ENCODE assay signal across 25 mouse cellular contexts in the genomic region with DNA sequence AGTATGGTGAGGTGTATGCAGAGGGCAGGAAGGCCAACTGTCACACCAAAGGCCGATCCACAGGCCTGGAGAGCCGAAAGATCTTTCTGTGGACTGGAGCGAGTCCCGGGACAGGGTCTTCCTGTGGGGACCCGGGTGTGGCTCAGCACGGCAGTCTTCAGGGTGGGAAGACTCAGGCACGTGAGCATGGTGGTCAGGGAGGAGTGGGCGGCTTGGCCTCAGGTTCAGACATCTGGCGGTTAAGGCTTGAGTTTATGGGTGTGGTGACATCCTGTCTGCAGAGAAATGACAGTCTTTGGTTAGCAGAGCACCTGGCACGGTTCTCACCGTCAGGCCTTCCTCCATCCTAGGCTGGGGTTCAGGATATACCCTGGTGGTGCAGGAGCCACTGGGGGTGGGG. TPM values are rescaled to one million over a fixed set of nuclear protein-coding genes. Genes with fewer than 3 reads are reported as not detected.
A peak's percentile ranks its signal among the peaks of the same experiment; 100 is the strongest.
DNase-seq lines count a peak whose midpoint lies in the region; ATAC-seq and TF ChIP-seq lines count a peak whose summit lies in the region.
"Had no signal": no experiment of that assay in that cellular context is flagged by ENCODE, and none has a peak within 500 bp of the region (broad histone marks: within the 10 kb centered on the region; RNA-seq: fewer than 3 reads in every experiment).

No protein-coding gene starts in this region.

- H3K27me3 ChIP-seq in kidney, embryonic 14.5 days (ENCODE audit: control insufficient read depth, insufficient read depth, low read length), result no peaks in the 10 kb centered on the region
- no peaks in the 10 kb centered on the region for H3K27me3 ChIP-seq in stomach, embryonic 16.5 days (ENCODE audit: control insufficient read depth, insufficient read depth, low read length)
- H3K27me3 ChIP-seq in stomach, postnatal 0 days (ENCODE audit: control insufficient read depth, insufficient read depth, low read length), result no peaks in the 10 kb centered on the region
- H3K27me3 ChIP-seq: embryonic facial prominence, embryonic 13.5 days; liver, embryonic 13.5 days; lung, embryonic 15.5 days had no signal

- no peak for DNase-seq in gastrocnemius, adult 2 months
- DNase-seq in gastrocnemius, postnatal 10 days, result no peak
- peak; percentile 41 for DNase-seq in kidney, postnatal 14 days
- DNase-seq in stomach, postnatal 0 days (ENCODE audit: low spot score), result no peak
- no peak for DNase-seq in thymus, postnatal 25 days
- DNase-seq in gastrocnemius, postnatal 14 days, result no peak
- DNase-seq: gastrocnemius, postnatal 36 days; liver, embryonic 13.5 days had no signal

- intact Hi-C loops in gastrocnemius, adult 2 months (cut with DNase I), result no loop called here
- intact Hi-C loops in gastrocnemius, postnatal 14 days (cut with DNase I; ENCODE audit: low total_unique reads), result no loop called here

- 60% methylated on average over 11 of the region's 11 CpGs for WGBS in kidney, embryonic 14.5 days
- 85% methylated on average over 11 of the region's 11 CpGs for WGBS in stomach, embryonic 16.5 days
- 88% methylated on average over 11 of the region's 11 CpGs for WGBS in stomach, postnatal 0 days

- TF ChIP-seq EP300 in stomach, postnatal 0 days (optimal IDR thresholded peaks at IDR 0.05), result no peak

- H3K4me1 ChIP-seq in kidney, embryonic 14.5 days (ENCODE audit: control insufficient read depth, insufficient read depth, low read length), result peaks cover 7% of the 10 kb centered on the region; the same call in 1 of the 2 replicates
- H3K4me1 ChIP-seq in stomach, embryonic 16.5 days (ENCODE audit: control insufficient read depth, insufficient read depth, low read length), result no peaks in the 10 kb centered on the region
- H3K4me1 ChIP-seq in stomach, postnatal 0 days (replicated peaks; ENCODE audit: control insufficient read depth, insufficient read depth), result no peaks in the 10 kb centered on the region
- H3K4me1 ChIP-seq: forebrain, embryonic 10.5 days; liver, embryonic 13.5 days had no signal

- no peak; the same call in 1 of the 2 replicates for ATAC-seq in kidney, embryonic 14.5 days (ENCODE audit: low FRiP score, low TSS enrichment)
- peak; percentile 15; the same call in 1 of the 2 replicates for ATAC-seq in stomach, embryonic 16.5 days (ENCODE audit: insufficient read depth, low FRiP score)
- ATAC-seq in stomach, postnatal 0 days (ENCODE audit: low FRiP score, low TSS enrichment), result no peak
- ATAC-seq: activated CD4-positive, CD25-positive, alpha-beta regulatory T cell, adult 4 months had no signal

- no peak overlapping the region for H3K4me3 ChIP-seq in gastrocnemius, adult 2 months
- H3K4me3 ChIP-seq in kidney, embryonic 14.5 days (ENCODE audit: low read length), result no peak overlapping the region
- H3K4me3 ChIP-seq in stomach, embryonic 16.5 days (replicated peaks; ENCODE audit: low read length), result no peak overlapping the region
- no peak overlapping the region for H3K4me3 ChIP-seq in stomach, postnatal 0 days (ENCODE audit: low read depth, low read length)
- H3K4me3 ChIP-seq: embryonic facial prominence, embryonic 13.5 days; forebrain, embryonic 10.5 days; heart, embryonic 10.5 days; liver, embryonic 13.5 days; lung, embryonic 15.5 days had no signal

- peaks cover 12% of the 10 kb centered on the region; the same call in 1 of the 2 replicates for H3K36me3 ChIP-seq in kidney, embryonic 14.5 days (ENCODE audit: control insufficient read depth, insufficient read depth, low read length)
- H3K36me3 ChIP-seq in stomach, embryonic 16.5 days (ENCODE audit: control insufficient read depth, insufficient read depth, low read length), result no peaks in the 10 kb centered on the region
- H3K36me3 ChIP-seq in stomach, postnatal 0 days (ENCODE audit: control insufficient read depth, insufficient read depth, low read length), result peaks cover 11% of the 10 kb centered on the region
- H3K36me3 ChIP-seq: liver, embryonic 13.5 days had no signal

- H3K9me3 ChIP-seq in kidney, embryonic 14.5 days (ENCODE audit: control insufficient read depth, low read length), result no peaks in the 10 kb centered on the region
- H3K9me3 ChIP-seq in stomach, embryonic 16.5 days (replicated peaks; ENCODE audit: control insufficient read depth, low read length), result no peaks in the 10 kb centered on the region
- H3K9me3 ChIP-seq in stomach, postnatal 0 days (ENCODE audit: control insufficient read depth, low read length), result no peaks in the 10 kb centered on the region
- H3K9me3 ChIP-seq: embryonic facial prominence, embryonic 13.5 days; forebrain, embryonic 10.5 days; heart, embryonic 10.5 days; liver, embryonic 13.5 days; lung, embryonic 15.5 days had no signal

- no peak overlapping the region for H3K4me2 ChIP-seq in kidney, embryonic 14.5 days (replicated peaks; ENCODE audit: low read depth, low read length)
- no peak overlapping the region for H3K4me2 ChIP-seq in stomach, embryonic 16.5 days (ENCODE audit: low read depth, low read length)
- no peak overlapping the region for H3K4me2 ChIP-seq in stomach, postnatal 0 days (replicated peaks; ENCODE audit: low read depth)
- H3K4me2 ChIP-seq: embryonic facial prominence, embryonic 13.5 days; liver, embryonic 13.5 days; lung, embryonic 15.5 days had no signal

- TF ChIP-seq CTCF in gastrocnemius, adult 2 months (IDR thresholded peaks at IDR 0.05), result no peak
- no peak for TF ChIP-seq CTCF in stomach, postnatal 0 days (IDR thresholded peaks at IDR 0.05; ENCODE audit: low read depth)

- no peak overlapping the region for H3K9ac ChIP-seq in kidney, embryonic 14.5 days (ENCODE audit: low read depth, low read length)
- H3K9ac ChIP-seq in stomach, embryonic 16.5 days (ENCODE audit: low read length), result no peak overlapping the region
- H3K9ac ChIP-seq in stomach, postnatal 0 days (ENCODE audit: low read length), result no peak overlapping the region
- H3K9ac ChIP-seq: embryonic facial prominence, embryonic 13.5 days; liver, embryonic 13.5 days; lung, embryonic 15.5 days had no signal

- H3K27ac ChIP-seq in gastrocnemius, adult 2 months, result 0 out of 2 replicates have a peak overlapping the region, but pooled peaks have one; percentile 6
- H3K27ac ChIP-seq in kidney, embryonic 14.5 days (ENCODE audit: low read depth, low read length), result no peak overlapping the region
- no peak overlapping the region for H3K27ac ChIP-seq in stomach, embryonic 16.5 days (ENCODE audit: low read length)
- H3K27ac ChIP-seq in stomach, postnatal 0 days (replicated peaks), result no peak overlapping the region
- H3K27ac ChIP-seq: embryonic facial prominence, embryonic 13.5 days; forebrain, embryonic 10.5 days; heart, embryonic 10.5 days; liver, embryonic 13.5 days; lung, embryonic 15.5 days; macrophage had no signal

RNA-seq across cellular contexts. Expression of a gene that starts 9.4 kb away (rescaled TPM):
- 1 to 10 TPM in 1 of 2 experiments, under 1 TPM in 1; 0.79 to 1.0 TPM for total RNA-seq in gastrocnemius, adult 2 months (2021)
- total RNA-seq in gastrocnemius, postnatal 10 days (2021), result 1 to 10 TPM in 1 of 2 experiments, under 1 TPM in 1; 0.68 to 2.0 TPM
- polyA plus RNA-seq in kidney, embryonic 14.5 days (2014; fragmentation: Nextera tagmentation; extraction: Ambion mirVana), result 0.47 and 1.8 TPM in 2 replicates
- 0.85 and 1.2 TPM in 2 replicates for polyA plus RNA-seq in stomach, embryonic 16.5 days (2015; fragmentation: Nextera tagmentation; extraction: Ambion mirVana)
- polyA plus RNA-seq in stomach, postnatal 0 days (2015; fragmentation: Nextera tagmentation; extraction: Ambion mirVana), result 0.52 and 0.64 TPM in 2 replicates
- 1 to 10 TPM in 1 of 2 experiments, under 1 TPM in 1; 0.94 to 2.0 TPM for total RNA-seq in gastrocnemius, postnatal 14 days (2021)
- total RNA-seq: monocyte, adult 5-6 weeks; neutrophil, adult 5-6 weeks had no signal
- polyA plus RNA-seq: activated CD4-positive, CD25-positive, alpha-beta regulatory T cell, adult 4 months; liver, embryonic 13.5 days; macrophage had no signal

RNA-seq across cellular contexts. Expression of a gene that starts 20.8 kb away (rescaled TPM):
- not detected for total RNA-seq in gastrocnemius, adult 2 months (2021)
- total RNA-seq in gastrocnemius, postnatal 10 days (2021), result not detected
- polyA plus RNA-seq in kidney, embryonic 14.5 days (2014; fragmentation: Nextera tagmentation; extraction: Ambion mirVana), result not detected in 2 replicates
- not detected in 2 replicates for polyA plus RNA-seq in stomach, embryonic 16.5 days (2015; fragmentation: Nextera tagmentation; extraction: Ambion mirVana)
- not detected in 2 replicates for polyA plus RNA-seq in stomach, postnatal 0 days (2015; fragmentation: Nextera tagmentation; extraction: Ambion mirVana)
- not detected for total RNA-seq in gastrocnemius, postnatal 14 days (2021)
- total RNA-seq: adrenal gland, postnatal 36 days; gastrocnemius, postnatal 36 days; heart, postnatal 14 days; layer of hippocampus, adult 18-20 months; left cerebral cortex, postnatal 36 days; monocyte, adult 5-6 weeks; neutrophil, adult 5-6 weeks had no signal
- polyA plus RNA-seq: activated CD4-positive, CD25-positive, alpha-beta regulatory T cell, adult 4 months; cortical plate, adult 2 months; embryonic facial prominence, embryonic 13.5 days; forebrain, embryonic 10.5 days; frontal cortex, adult 2 months; heart, embryonic 10.5 days; liver, embryonic 13.5 days; lung, embryonic 15.5 days; macrophage; testis, adult 2 months had no signal
